17 mouse cellular contexts compared by ENCODE assay signal in genomic region chr14:79652654-79653053, GRCm38 (mm10). TPM values are rescaled to one million over a fixed set of nuclear protein-coding genes. Genes with fewer than 3 reads are reported as not detected.
"Had no signal": no experiment of that assay in that cellular context is flagged by ENCODE, and none has a peak within 500 bp of the region (broad histone marks: within the 10 kb centered on the region; RNA-seq: fewer than 3 reads in every experiment).

No protein-coding gene starts in this region.

- H3K9ac ChIP-seq: liver, embryonic 15.5 days; neural tube, embryonic 15.5 days had no signal

- ATAC-seq: inflammation-experienced regulatory T-cells, adult 6 months; intestine, postnatal 0 days had no signal

- H3K4me3 ChIP-seq: left cerebral cortex, adult 2 months; limb, embryonic 10.5 days; liver, embryonic 15.5 days; midbrain, embryonic 10.5 days; myocyte; neural tube, embryonic 15.5 days had no signal

- H3K4me1 ChIP-seq: limb, embryonic 10.5 days; liver, embryonic 15.5 days; midbrain, embryonic 10.5 days had no signal

- H3K36me3 ChIP-seq: limb, embryonic 10.5 days; liver, embryonic 15.5 days; midbrain, embryonic 10.5 days; neural tube, embryonic 15.5 days had no signal

- DNase-seq: kidney, postnatal 14 days; lung, postnatal 10 days; midbrain, embryonic 14.5 days; right cerebral cortex, adult 18-20 months; right cerebral cortex, postnatal 25 days; thymus, adult 18-20 months; thymus, postnatal 25 days had no signal

- H3K27ac ChIP-seq: left cerebral cortex, adult 2 months; limb, embryonic 10.5 days; liver, embryonic 15.5 days; midbrain, embryonic 10.5 days; neural tube, embryonic 15.5 days had no signal

- H3K27me3 ChIP-seq: liver, embryonic 15.5 days; neural tube, embryonic 15.5 days had no signal

- H3K4me2 ChIP-seq: liver, embryonic 11.5 days; liver, embryonic 15.5 days; neural tube, embryonic 15.5 days had no signal

- H3K9me3 ChIP-seq: limb, embryonic 10.5 days; liver, embryonic 15.5 days; midbrain, embryonic 10.5 days; neural tube, embryonic 15.5 days had no signal

RNA-seq across cellular contexts. Expression of gene Cnmd, which starts 9.3 kb away (rescaled TPM):
- polyA plus RNA-seq: inflammation-experienced regulatory T-cells, adult 6 months; myocyte; small intestine, adult 2 months had no signal
